Mouse (Mus musculus) megakaryocyte-erythroid progenitor cell, adult 5-6 weeks (primary cell): Measurements from ENCODE around the gene Hoxc5. TPM values are rescaled to one million over a fixed set of nuclear protein-coding genes. Genes with fewer than 3 reads are reported as not detected.

Experiments
- ATAC-seq: replicated peaks from 2 replicates; pipeline ENCODE4 v1.8.0; 2016; ENCODE audit warnings: mild to moderate bottlenecking, inconsistent platforms; ENCODE audit not compliant: severe bottlenecking, poor library complexity, low FRiP score, low TSS enrichment
- total RNA-seq, 2 experiments: library from RNA; stranded (forward) in 1 of 2; stranded (reverse) in 1 of 2; fragments of 200-1000, 215-1000 nt in 1 of 2; fragments of >200 nt in 1 of 2; fragmentation: Nextera tagmentation in 1 of 2; gene quantifications; 2 replicates each; pipeline ENCODE4 v1.2.3; 2014 to 2017

Hoxc5 gene
- total RNA-seq, 2 experiments from 2014 or later = not detected

- no peak for ATAC-seq
Measured at GRCm38 (mm10) chr15:102965003-102965891, 2.0 kb upstream of the Hoxc5 start.

DNA sequence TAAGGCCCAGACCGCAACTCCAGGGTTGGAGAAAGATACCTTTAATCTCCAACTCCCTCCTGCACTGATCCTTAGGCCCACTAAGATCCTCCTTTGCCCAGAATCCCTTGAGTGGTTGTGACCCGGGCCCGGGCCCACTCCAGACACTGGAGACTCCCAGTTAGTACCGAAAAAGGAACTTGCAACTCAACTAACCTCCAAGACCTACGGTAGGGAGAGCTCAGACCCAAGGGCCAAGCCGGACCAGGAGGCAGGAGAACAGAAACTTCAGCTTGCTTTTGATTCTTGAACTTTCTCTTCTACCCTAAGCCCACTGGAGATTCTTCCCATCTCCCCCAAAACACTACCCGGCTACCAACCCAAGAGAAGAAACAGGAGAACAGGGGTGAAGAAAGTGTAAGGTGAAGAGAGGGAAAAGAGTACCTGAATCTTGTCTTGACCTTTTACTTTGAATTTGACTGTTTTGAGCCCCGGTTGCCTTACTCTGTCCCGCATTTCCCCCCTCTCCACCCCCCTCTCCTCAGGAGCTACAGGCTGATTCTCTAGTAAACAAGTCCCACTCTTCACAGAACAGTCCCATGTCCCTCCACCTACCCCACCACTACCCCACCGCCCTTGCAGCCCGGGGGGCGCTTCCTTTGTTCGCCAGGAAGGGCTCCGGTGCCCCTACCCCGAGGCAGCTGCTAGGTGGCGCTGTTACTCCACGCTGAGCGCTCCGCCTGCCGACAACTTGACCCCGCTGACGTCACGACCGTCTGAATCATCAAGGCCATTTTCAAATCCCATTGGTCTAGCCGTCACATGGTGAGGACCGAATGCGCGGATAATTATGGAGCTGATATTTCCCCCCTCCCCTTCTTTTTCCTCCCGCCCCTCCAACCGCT lies 1.1 kb upstream of the Hoxc5 start:
- ATAC-seq = 0 out of 2 replicates have a peak, but pooled peaks have one; percentile 48

GRCm38 (mm10) chr15:102966776-102967311 lies 399 bp upstream of the Hoxc5 start, which contains the start of gene Hoxc10:
Hoxc10 (plus strand) TSS chr15:102966796.
- ATAC-seq = peak; percentile 25; the same call in 1 of the 2 replicates

- no peak for ATAC-seq
Measured at GRCm38 (mm10) chr15:102967511-102968397, 511 bp downstream of the Hoxc5 start.

- no peak for ATAC-seq
Measured at GRCm38 (mm10) chr15:102969296-102969695, 2.1 kb downstream of the Hoxc5 start.

DNA sequence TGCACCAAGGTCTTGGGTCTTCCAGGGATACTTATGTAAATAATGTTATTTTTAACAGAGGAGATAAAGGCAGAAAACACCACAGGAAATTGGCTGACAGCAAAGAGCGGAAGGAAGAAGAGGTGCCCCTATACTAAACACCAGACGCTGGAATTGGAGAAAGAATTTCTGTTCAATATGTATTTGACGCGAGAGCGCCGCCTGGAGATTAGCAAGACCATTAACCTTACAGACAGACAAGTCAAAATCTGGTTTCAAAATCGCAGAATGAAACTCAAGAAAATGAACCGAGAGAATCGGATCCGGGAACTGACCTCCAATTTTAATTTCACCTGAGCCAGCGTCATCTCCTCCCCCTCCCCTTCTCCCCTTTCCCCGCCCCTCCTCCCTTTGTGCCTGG lies 3.5 kb downstream of the Hoxc5 start:
- no peak for ATAC-seq

DNA sequence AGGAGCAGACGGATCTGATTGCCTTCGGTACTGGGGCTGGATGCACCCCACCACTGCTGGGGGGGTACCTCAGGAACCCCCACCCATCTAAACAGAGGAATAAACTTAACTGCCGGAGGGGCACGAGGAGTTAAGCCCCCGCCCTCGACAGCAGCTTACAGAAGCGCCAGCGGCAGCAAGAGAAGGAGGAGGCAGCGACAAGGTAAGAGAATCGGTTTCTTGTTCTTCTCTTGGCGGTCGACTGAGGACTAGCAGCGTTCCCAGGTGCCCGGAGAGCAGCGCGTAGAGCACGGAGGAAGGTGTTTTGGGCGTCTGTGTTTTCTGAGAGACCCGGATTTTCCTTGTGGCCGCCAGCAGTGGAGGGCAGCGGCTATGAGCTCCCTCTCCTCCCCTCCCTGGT lies 5.0 kb downstream of the Hoxc5 start:
- no peak for ATAC-seq

- ATAC-seq = no peak
Measured at GRCm38 (mm10) chr15:102972753-102973152, 5.5 kb downstream of the Hoxc5 start.

DNA sequence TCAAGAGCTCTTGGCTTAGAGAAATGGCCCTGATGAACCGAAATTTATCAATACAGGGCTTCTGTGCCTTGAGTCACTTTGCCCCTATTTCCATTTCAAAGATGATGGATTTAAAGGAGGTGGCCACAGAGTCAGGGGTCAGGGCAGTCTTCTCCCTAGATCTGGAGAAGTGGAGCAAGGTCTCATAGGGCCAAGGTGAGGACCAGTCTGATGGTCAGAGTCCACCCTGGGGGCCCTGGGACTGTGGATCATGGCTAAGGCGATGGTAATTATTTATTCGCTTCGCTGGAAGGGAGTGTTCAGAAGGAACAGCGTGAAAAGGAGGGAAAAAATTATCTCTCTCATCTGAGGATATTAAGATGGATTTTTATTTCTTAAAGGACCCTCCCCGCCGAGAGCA lies 7.8 kb downstream of the Hoxc5 start:
- no peak for ATAC-seq

GRCm38 (mm10) chr15:102975688-102976111 lies 8.5 kb downstream of the Hoxc5 start:
- ATAC-seq = no peak

DNA sequence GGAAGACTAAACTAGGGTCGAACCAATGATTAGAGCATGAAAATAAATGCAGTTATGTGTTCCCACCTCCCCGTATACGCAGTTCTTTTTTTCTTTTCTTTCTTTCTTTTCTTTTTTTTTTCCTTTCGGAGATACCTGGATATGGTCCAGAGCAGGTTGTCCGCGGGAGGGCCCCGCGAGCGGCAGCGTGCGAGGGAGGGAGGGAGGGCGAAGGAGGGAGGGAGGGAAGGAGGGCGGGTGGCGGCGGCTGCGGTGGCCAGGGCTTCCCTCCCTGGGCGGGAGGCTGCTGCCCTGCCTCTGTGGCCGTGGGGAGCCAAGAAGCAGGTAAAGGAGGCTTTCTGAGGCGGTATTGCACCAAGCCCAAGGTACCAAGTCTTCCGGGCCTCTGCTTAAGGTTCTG lies 8.9 kb downstream of the Hoxc5 start, which contains the start of gene Hoxc9:
Hoxc9 (plus strand) TSS at position 269 of the 400 bp plus-strand sequence.
- no peak for ATAC-seq

DNA sequence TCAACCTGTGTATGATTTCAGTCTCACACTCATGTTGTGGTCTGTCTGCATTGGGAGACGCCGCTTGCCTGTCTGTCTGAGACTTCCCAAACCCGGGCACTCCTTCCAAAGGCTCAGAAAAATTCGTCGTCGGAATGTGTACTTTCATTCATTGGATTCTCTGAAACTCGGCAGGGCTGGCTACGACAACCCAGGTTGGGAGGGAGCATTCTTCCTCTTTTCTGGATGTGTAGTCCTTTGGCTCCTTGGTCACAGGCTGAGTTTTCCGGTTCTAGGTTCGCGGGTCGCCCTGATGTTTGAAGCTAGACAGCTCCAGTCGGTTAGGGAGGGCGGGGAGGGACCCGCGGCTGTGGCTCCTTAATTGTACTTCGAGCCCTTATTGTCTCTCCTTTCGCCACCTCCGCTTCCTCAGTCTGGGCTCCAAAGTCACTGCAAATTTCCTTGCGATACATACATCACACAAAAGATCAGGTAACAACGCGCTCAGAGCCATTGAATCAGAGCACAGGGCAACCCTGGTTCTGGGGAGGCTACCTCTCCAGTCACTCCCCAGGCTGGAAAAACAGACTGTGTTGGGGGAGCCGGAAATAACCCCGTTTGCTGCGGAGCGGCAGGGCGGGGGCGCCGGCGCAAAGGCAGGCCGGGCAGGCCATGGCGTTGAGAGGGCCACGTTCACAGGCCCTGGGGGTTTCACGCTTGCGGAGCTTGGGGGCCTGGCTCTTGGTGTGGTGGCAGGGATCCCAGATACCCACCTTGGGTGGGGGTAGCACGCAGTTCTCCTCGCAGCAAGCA lies 9.6 kb downstream of the Hoxc5 start:
- no peak for ATAC-seq

DNA sequence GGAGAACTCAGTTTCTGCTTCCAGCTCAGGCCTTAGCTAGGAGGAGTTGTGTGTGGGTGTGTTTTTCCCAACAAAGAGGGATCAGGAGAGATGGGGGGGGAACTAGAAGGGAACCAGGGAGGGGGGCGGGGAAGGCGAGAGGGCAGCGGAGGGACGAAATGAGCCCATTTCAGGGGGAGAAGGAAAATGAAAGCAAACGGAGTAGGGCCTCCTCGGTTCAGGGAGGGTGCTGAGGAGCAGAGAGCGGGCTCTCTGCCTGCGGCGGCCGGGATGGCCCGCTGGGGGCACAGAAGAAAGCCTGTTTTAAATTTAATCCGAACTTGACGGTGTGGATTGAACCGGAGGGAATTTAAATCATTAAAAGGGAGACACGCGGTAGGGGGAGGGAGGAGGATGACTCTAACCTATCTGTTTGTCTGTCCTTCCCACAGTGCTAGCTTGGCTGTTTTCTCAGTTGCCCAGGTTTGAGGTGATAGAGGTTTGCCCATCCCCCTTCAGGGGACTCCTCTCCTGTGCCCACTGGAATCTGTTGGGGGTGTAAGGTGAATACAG lies 10.3 kb downstream of the Hoxc5 start:
- ATAC-seq = no peak

- no peak for ATAC-seq
Measured at GRCm38 (mm10) chr15:102978615-102979515, 11.6 kb downstream of the Hoxc5 start.

GRCm38 (mm10) chr15:102979936-102980335 lies 12.7 kb downstream of the Hoxc5 start:
- ATAC-seq = no peak

DNA sequence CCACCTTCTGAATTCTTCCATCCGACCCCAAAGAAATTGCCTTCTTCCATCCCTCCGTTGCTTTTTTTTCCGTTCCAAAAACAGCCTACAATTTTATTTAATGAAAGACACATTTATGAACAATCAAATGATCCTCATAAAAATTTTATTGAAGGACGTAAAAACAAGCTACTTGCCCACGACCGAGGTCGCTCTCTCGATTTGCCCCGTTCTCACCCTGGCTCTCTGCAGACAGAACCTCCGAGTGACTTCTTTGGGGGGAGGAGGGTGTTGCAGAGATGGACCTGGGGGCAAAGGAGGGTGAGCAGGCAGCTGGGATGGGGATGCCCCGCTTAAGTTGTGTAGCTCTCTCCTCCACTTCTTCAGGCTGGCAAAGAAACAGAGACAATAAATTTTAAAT lies 13.1 kb downstream of the Hoxc5 start:
- no peak for ATAC-seq

DNA sequence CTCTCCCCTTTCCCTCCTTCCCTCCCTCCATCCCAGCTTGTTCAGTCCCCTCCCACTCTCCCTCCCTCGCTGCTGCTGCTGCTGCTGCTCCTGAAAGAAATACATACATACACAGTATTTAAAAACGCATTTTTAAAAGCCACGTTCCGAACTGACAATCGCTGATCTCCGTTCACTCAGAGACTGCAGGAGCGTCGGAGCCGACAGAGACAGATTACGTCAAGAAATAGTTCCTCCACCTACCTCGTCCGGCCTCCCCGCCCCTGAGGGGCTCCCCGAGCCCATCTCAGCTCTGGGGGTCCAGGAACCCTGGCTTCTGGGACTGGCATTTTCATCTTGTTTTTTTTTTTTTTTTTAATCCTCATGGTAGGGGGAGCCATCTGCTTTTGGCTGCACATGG lies 13.7 kb downstream of the Hoxc5 start:
- no peak for ATAC-seq
